Mouse (Mus musculus): ENCODE data around the gene BC025920.
"Not testable (repeated sequence)": the region's sequence is repeated elsewhere in the genome, so short reads cannot be mapped to it uniquely, and the experiment has no call there.

Gene BC025920

GRCm38 (mm10) chr10:81604019-81604967, 1.8 kb upstream of the BC025920 start:
- no peak for DNase-seq (ENCODE audit: low spot score)

- DNase-seq (ENCODE audit: low spot score), result peak; percentile 65
Measured at GRCm38 (mm10) chr10:81604968-81605665, 953 bp upstream of the BC025920 start.

- DNase-seq (ENCODE audit: low spot score), result no peak
Measured at GRCm38 (mm10) chr10:81605666-81605973, 450 bp upstream of the BC025920 start.

GRCm38 (mm10) chr10:81608308-81608707, 2.2 kb downstream of the BC025920 start:
- no peak for DNase-seq (ENCODE audit: low spot score)

- no peak for DNase-seq (ENCODE audit: low spot score)
Measured at GRCm38 (mm10) chr10:81612779-81613178, 6.7 kb downstream of the BC025920 start.

GRCm38 (mm10) chr10:81615486-81615885, 9.4 kb downstream of the BC025920 start:
- DNase-seq (ENCODE audit: low spot score), result no peak

GRCm38 (mm10) chr10:81619976-81620375, 13.9 kb downstream of the BC025920 start:
- no peak for DNase-seq (ENCODE audit: low spot score)

- DNase-seq (ENCODE audit: low spot score), result no peak
Measured at GRCm38 (mm10) chr10:81620786-81621185, 14.7 kb downstream of the BC025920 start.

GRCm38 (mm10) chr10:81623441-81623840, 17.4 kb downstream of the BC025920 start:
- no peak for DNase-seq (ENCODE audit: low spot score)

- no peak for DNase-seq (ENCODE audit: low spot score)
Measured at GRCm38 (mm10) chr10:81626101-81626993, 20.3 kb downstream of the BC025920 start.

- DNase-seq (ENCODE audit: low spot score), result peak; percentile 74
Measured at GRCm38 (mm10) chr10:81626994-81627835, 21.1 kb downstream of the BC025920 start, which contains the start of gene Sirt6. Gene Sirt6, minus strand, starts transcription at chr10:81627797.

GRCm38 (mm10) chr10:81627836-81628220, 21.8 kb downstream of the BC025920 start:
- no peak for DNase-seq (ENCODE audit: low spot score)

GRCm38 (mm10) chr10:81628390-81628789, 22.3 kb downstream of the BC025920 start, which contains the start of gene Ankrd24:
Gene Ankrd24, plus strand, starts transcription at chr10:81628540.
- DNase-seq (ENCODE audit: low spot score), result no peak

GRCm38 (mm10) chr10:81633253-81634099, 27.4 kb downstream of the BC025920 start:
- DNase-seq (ENCODE audit: low spot score), result no peak

GRCm38 (mm10) chr10:81636338-81636737, 30.3 kb downstream of the BC025920 start:
- no peak for DNase-seq (ENCODE audit: low spot score)

- no peak for DNase-seq (ENCODE audit: low spot score)
Measured at GRCm38 (mm10) chr10:81638101-81638500, 32.0 kb downstream of the BC025920 start.

GRCm38 (mm10) chr10:81640825-81641224, 34.8 kb downstream of the BC025920 start:
- DNase-seq (ENCODE audit: low spot score), result not testable (repeated sequence)

GRCm38 (mm10) chr10:81641566-81641965, 35.5 kb downstream of the BC025920 start:
- DNase-seq (ENCODE audit: low spot score), result no peak

- DNase-seq (ENCODE audit: low spot score), result no peak
Measured at GRCm38 (mm10) chr10:81641978-81642647, 36.0 kb downstream of the BC025920 start.

All from urinary bladder, postnatal 10 days (tissue).